Mouse (Mus musculus) intestine, embryonic 14.5 days (tissue): ENCODE data around the gene Dhrs9. TPM values are rescaled to one million over a fixed set of nuclear protein-coding genes. Genes with fewer than 3 reads are reported as not detected.

ENCODE experiments used
- ATAC-seq: fragments of 200-750 bp; cut with Nextera tagmentation; replicated peaks from 2 replicates; pipeline ENCODE4 v1.8.0; 2017; ENCODE audit warnings: low read depth, moderate number of reproducible peaks, moderate TSS enrichment, moderate library complexity; ENCODE audit not compliant: low FRiP score, low TSS enrichment
- DNase-seq: peaks from one replicate; pipeline ENCODE4 v3.0.0-alpha.2; 2018; ENCODE audit warnings: low spot score
- H3K27ac ChIP-seq: fragments of 300-500 bp; sonication (generic); 2 replicates; pipeline ENCODE4 v1.5.1; 2014; ENCODE audit warnings: low read depth, mild to moderate bottlenecking, control low read depth
- H3K27me3 ChIP-seq: fragments of 300-500 bp; sonication (generic); replicated peaks from 2 replicates; pipeline ENCODE4 v1.6.1; 2014; ENCODE audit warnings: low read length, control low read depth; ENCODE audit not compliant: control insufficient read depth, insufficient read depth
- H3K36me3 ChIP-seq: fragments of 300-500 bp; sonication (generic); 2 replicates; pipeline ENCODE4 v1.6.1; 2014; ENCODE audit warnings: low read length, control low read depth; ENCODE audit not compliant: control insufficient read depth, insufficient read depth
- H3K4me1 ChIP-seq: fragments of 300-500 bp; sonication (generic); replicated peaks from 2 replicates; pipeline ENCODE4 v1.6.1; 2014; ENCODE audit warnings: low read length, control low read depth, mixed read lengths; ENCODE audit not compliant: control insufficient read depth, insufficient read depth
- H3K4me2 ChIP-seq: fragments of 300-500 bp; sonication (generic); 2 replicates; pipeline ENCODE4 v1.6.1; 2014; ENCODE audit warnings: low read length
- H3K4me3 ChIP-seq: fragments of 300-500 bp; sonication (generic); 2 replicates; pipeline ENCODE4 v1.5.1; 2014; ENCODE audit warnings: low read depth, low read length, control low read depth, mixed read lengths
- H3K9ac ChIP-seq: fragments of 300-500 bp; sonication (generic); 2 replicates; pipeline ENCODE4 v1.6.1; 2014; ENCODE audit warnings: mild to moderate bottlenecking, low read length
- H3K9me3 ChIP-seq: fragments of 300-500 bp; sonication (generic); 2 replicates; pipeline ENCODE4 v1.6.1; 2016; ENCODE audit warnings: low read length, control low read depth; ENCODE audit not compliant: control insufficient read depth
- WGBS: fragments of 180-500 bp; shearing (Covaris S2); extraction: QIAGEN DNeasy Blood & Tissue Kit; methylation state at CpG from one replicate; pipeline ENCODE4 v1.1.7; 2014; 5-methylcytosine and 5-hydroxymethylcytosine counted together
- polyA plus RNA-seq: library from polyadenylated mRNA; unstranded; fragments of >200 nt; fragmentation: Nextera tagmentation; extraction: Ambion mirVana; gene quantifications from 2 replicates; pipeline ENCODE4 v1.2.1, GENCODE M21; 2014

Gene Dhrs9
- polyA plus RNA-seq, 1 experiment from 2014 or later = not detected

GRCm38 (mm10) chr2:69381740-69382139 is 1.5 kb downstream of the Dhrs9 start:
- H3K36me3 ChIP-seq = no peaks in the 10 kb centered on the region
- ATAC-seq (no peak), DNase-seq (no peak)
- no peak overlapping the region for H3K4me2 ChIP-seq
- no peak overlapping the region for H3K4me3 ChIP-seq
- no peaks in the 10 kb centered on the region for H3K4me1 ChIP-seq
- H3K9ac ChIP-seq = no peak overlapping the region
- no peaks in the 10 kb centered on the region for H3K9me3 ChIP-seq
- WGBS = 44% methylated on average over 8 of the region's 8 CpGs
- no peak overlapping the region for H3K27ac ChIP-seq
- H3K27me3 ChIP-seq = no peaks in the 10 kb centered on the region

- Histone ChIP-seq H3K27me3 (no peaks in the 10 kb centered on the region), H3K4me1 (no peaks in the 10 kb centered on the region), H3K9ac (no peak overlapping the region), H3K36me3 (no peaks in the 10 kb centered on the region), H3K9me3 (no peaks in the 10 kb centered on the region), H3K27ac (no peak overlapping the region), H3K4me3 (no peak overlapping the region), H3K4me2 (no peak overlapping the region)
- DNase-seq = no peak
- WGBS = 70% methylated on average over 5 of the region's 5 CpGs
- no peak; the same call in 1 of the 2 replicates for ATAC-seq
These were observed 2.6 kb downstream of the Dhrs9 start for GRCm38 (mm10) chr2:69382838-69383237.

- WGBS = 59% methylated on average over 3 of the region's 3 CpGs
- ATAC-seq = no peak; the same call in 1 of the 2 replicates
- H3K27ac ChIP-seq = no peak overlapping the region
These were observed 6.0 kb downstream of the Dhrs9 start for GRCm38 (mm10) chr2:69386118-69386871.

GRCm38 (mm10) chr2:69393947-69394346 is 13.7 kb downstream of the Dhrs9 start:
- Histone ChIP-seq H3K4me2 (no peak overlapping the region), H3K4me1 (no peaks in the 10 kb centered on the region), H3K36me3 (no peaks in the 10 kb centered on the region), H3K27ac (no peak overlapping the region), H3K9me3 (no peaks in the 10 kb centered on the region), H3K9ac (no peak overlapping the region), H3K27me3 (no peaks in the 10 kb centered on the region), H3K4me3 (no peak overlapping the region)
- DNase-seq = no peak
- ATAC-seq = no peak
- WGBS = 92% methylated on average over 2 of the region's 2 CpGs

More at GRCm38 (mm10) chr2:69386118-69386871, 6.0 kb downstream of the Dhrs9 start:
- Histone ChIP-seq H3K4me1 (no peaks in the 10 kb centered on the region), H3K9ac (no peak overlapping the region), H3K4me2 (no peak overlapping the region), H3K36me3 (no peaks in the 10 kb centered on the region), H3K9me3 (no peaks in the 10 kb centered on the region), H3K27me3 (no peaks in the 10 kb centered on the region), H3K4me3 (no peak overlapping the region)
- no peak for DNase-seq

- no peak overlapping the region for H3K4me2 ChIP-seq
- DNase-seq (no peak), ATAC-seq (no peak)
- H3K36me3 ChIP-seq = no peaks in the 10 kb centered on the region
- H3K27ac ChIP-seq = no peak overlapping the region
- WGBS = 38% methylated on average over 9 of the region's 9 CpGs
- no peak overlapping the region for H3K9ac ChIP-seq
- no peaks in the 10 kb centered on the region for H3K4me1 ChIP-seq
- no peak overlapping the region for H3K4me3 ChIP-seq
- no peaks in the 10 kb centered on the region for H3K27me3 ChIP-seq
- H3K9me3 ChIP-seq = no peaks in the 10 kb centered on the region
These were observed 15.5 kb downstream of the Dhrs9 start for GRCm38 (mm10) chr2:69395597-69396248.

GRCm38 (mm10) chr2:69396760-69397435 is 16.7 kb downstream of the Dhrs9 start:
- H3K27me3 ChIP-seq = no peaks in the 10 kb centered on the region
- DNase-seq (no peak), ATAC-seq (no peak)
- WGBS = 80% methylated on average over 12 of the region's 12 CpGs
- H3K4me3 ChIP-seq = no peak overlapping the region
- no peaks in the 10 kb centered on the region for H3K4me1 ChIP-seq
- no peak overlapping the region for H3K4me2 ChIP-seq
- H3K9me3 ChIP-seq = no peaks in the 10 kb centered on the region
- H3K9ac ChIP-seq = no peak overlapping the region
- no peak overlapping the region for H3K27ac ChIP-seq
- no peaks in the 10 kb centered on the region for H3K36me3 ChIP-seq

- H3K9ac ChIP-seq = no peak overlapping the region
- H3K4me1 ChIP-seq = no peaks in the 10 kb centered on the region
- H3K9me3 ChIP-seq = no peaks in the 10 kb centered on the region
- no peak overlapping the region for H3K4me2 ChIP-seq
- H3K4me3 ChIP-seq = no peak overlapping the region
- ATAC-seq = no peak
- no peak for DNase-seq
- no peaks in the 10 kb centered on the region for H3K27me3 ChIP-seq
- WGBS = 76% methylated on average over 7 of the region's 7 CpGs
- H3K27ac ChIP-seq = no peak overlapping the region
- no peaks in the 10 kb centered on the region for H3K36me3 ChIP-seq
These were observed 20.8 kb downstream of the Dhrs9 start for GRCm38 (mm10) chr2:69400866-69401604.

GRCm38 (mm10) chr2:69401891-69402290 is 21.6 kb downstream of the Dhrs9 start:
- ATAC-seq = no peak

More at GRCm38 (mm10) chr2:69401891-69402290, 21.6 kb downstream of the Dhrs9 start:
- 87% methylated on average over 6 of the region's 6 CpGs for WGBS
- Histone ChIP-seq H3K27ac (no peak overlapping the region), H3K4me3 (no peak overlapping the region), H3K4me2 (no peak overlapping the region), H3K36me3 (no peaks in the 10 kb centered on the region), H3K27me3 (no peaks in the 10 kb centered on the region), H3K9ac (no peak overlapping the region), H3K9me3 (no peaks in the 10 kb centered on the region), H3K4me1 (no peaks in the 10 kb centered on the region)
- no peak for DNase-seq
